Mouse (Mus musculus) C3H10T1/2 (cell line): ENCODE data around the gene Olfr681. TPM values are rescaled to one million over a fixed set of nuclear protein-coding genes. Genes with fewer than 3 reads are reported as not detected.

ENCODE experiments used
- polyA plus RNA-seq, 2 experiments: library from polyadenylated mRNA; unstranded; fragments of >200 nt; fragmentation: generic; extraction: Trizol; gene quantifications; one replicate each; pipeline ENCODE4 v1.2.1; 2012; ENCODE audit warnings: missing spikeins in 2 of 2

Gene Olfr681
- polyA plus RNA-seq = not detected

DNA sequence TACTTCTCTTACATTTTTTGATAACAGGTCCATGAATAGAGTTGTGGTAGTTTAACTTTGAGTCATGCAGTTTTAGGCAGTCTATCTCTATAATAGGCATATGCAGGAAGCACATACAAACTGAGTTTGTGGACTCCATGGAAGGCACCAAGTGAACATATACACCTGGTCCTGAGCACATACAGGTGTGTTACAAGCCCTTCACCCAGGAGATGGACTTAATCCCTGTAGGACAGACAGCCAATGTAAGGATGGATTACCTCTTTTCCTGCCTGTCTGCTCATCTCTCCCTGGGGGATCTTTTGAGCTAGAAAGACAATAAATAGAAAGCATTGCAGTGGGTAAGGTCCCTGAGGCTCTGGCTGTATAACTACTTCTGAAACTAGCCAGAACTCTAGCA, at the start of gene Olfr681:
TSS of gene Olfr681 (plus strand) at position 301 of the 400 bp plus-strand sequence.

DNA sequence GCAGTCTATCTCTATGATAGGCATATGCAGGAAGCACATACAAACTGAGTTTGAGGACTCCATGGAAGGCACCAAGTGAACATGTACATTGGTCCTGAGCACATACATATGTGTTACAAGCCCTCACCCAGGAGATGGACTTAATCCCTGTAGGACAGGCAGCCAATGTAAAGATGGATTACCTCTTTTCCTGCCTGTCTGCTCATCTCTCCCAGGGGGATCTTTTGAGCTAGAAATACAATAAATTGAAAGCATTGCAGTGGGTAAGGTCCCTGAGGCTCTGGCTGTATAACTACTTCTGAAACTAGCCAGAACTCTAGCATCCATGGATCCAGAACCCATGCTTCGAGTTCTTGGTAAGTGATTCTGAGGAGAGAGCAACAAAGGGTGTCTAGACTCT, 35.7 kb upstream of the Olfr681 start, which contains the start of gene Olfr679:
TSS of gene Olfr679 (plus strand) at position 301 of the 400 bp plus-strand sequence.

DNA sequence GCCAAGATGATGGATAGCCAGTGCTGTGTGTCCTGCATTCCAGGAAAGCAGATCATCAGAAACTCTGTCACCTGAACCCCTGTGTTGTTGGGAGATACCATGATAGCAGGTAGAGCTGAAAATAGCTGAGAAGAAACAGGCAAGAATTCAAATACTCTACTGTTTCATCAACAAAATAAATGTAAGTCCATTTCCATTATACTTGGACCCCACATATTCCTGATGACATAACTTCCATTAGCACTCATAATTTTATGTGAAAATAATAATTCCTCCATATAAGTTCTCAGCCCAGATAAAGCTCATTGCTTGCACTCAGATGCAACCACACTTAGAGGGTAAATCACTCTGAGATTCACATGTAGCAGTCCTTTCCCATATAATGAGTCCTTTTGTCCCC, 23.9 kb upstream of the Olfr681 start, which contains the start of gene Olfr680-ps1:
TSS of gene Olfr680-ps1 (minus strand) at position 101 of the 400 bp plus-strand sequence.

DNA sequence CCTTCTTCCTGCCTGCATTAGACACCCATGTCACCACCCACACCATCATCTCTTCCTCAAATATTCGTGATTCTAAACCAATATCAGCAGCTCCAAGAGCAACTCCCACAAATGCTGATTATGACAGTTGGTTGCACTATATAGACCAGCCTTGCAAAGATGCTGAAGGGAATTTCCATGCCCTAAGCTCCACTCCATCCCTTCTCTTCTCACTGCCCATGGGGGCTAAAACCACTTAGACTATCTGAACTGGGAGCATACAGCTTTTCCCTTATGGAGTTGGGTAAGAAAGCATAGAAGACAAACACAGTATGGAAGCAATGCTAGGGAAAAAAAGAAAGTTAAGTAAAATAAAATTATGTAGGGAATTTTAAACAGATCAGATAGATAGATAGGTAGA, 30.3 kb downstream of the Olfr681 start, which contains the start of gene Olfr683:
TSS of gene Olfr683 (minus strand) at position 101 of the 400 bp plus-strand sequence.

GRCm38 (mm10) chr7:105163553-105163952, 46.9 kb downstream of the Olfr681 start, which contains the start of gene Olfr684:
Gene Olfr684, minus strand, starts transcription at chr7:105163653.

Other genes starting within 250 kb of the Olfr681 start
- not detected for gene Olfr665, start 238.8 kb upstream of the Olfr681 start, polyA plus RNA-seq
- not detected for gene Olfr666, start 220.9 kb upstream of the Olfr681 start, polyA plus RNA-seq
- not detected for gene Olfr667, start 195.4 kb upstream of the Olfr681 start, polyA plus RNA-seq
- gene Olfr668, start 188.8 kb upstream of the Olfr681 start, polyA plus RNA-seq = not detected
- not detected for gene Olfr669, start 182.6 kb upstream of the Olfr681 start, polyA plus RNA-seq
- gene Olfr670, start 154.2 kb upstream of the Olfr681 start, polyA plus RNA-seq = not detected
- gene Olfr671, start 137.7 kb upstream of the Olfr681 start, polyA plus RNA-seq = not detected
- not detected for gene Olfr672, start 114.8 kb upstream of the Olfr681 start, polyA plus RNA-seq
- not detected for gene Olfr675, start 88.4 kb upstream of the Olfr681 start, polyA plus RNA-seq
- gene Olfr676, start 84.1 kb upstream of the Olfr681 start, polyA plus RNA-seq = not detected
- gene Olfr677, start 65.5 kb upstream of the Olfr681 start, polyA plus RNA-seq = not detected
- gene Olfr678, start 52.4 kb upstream of the Olfr681 start, polyA plus RNA-seq = not detected
- gene Olfr679, start 35.6 kb upstream of the Olfr681 start, polyA plus RNA-seq = not detected
- not detected for gene Olfr680-ps1, start 24.0 kb upstream of the Olfr681 start, polyA plus RNA-seq
- gene Olfr683, start 30.2 kb downstream of the Olfr681 start, polyA plus RNA-seq = not detected
- gene Olfr684, start 46.8 kb downstream of the Olfr681 start, polyA plus RNA-seq = not detected
- not detected for gene Olfr685, start 69.2 kb downstream of the Olfr681 start, polyA plus RNA-seq
- gene Olfr686, start 90.6 kb downstream of the Olfr681 start, polyA plus RNA-seq = not detected
- not detected for gene Olfr688, start 171.3 kb downstream of the Olfr681 start, polyA plus RNA-seq
- not detected for gene Olfr689, start 194.3 kb downstream of the Olfr681 start, polyA plus RNA-seq
- gene Olfr690, start 217.3 kb downstream of the Olfr681 start, polyA plus RNA-seq = not detected
- gene Olfr691, start 225.4 kb downstream of the Olfr681 start, polyA plus RNA-seq = under 1 TPM in 1 of 2 experiments, not detected in 1; 0.02 TPM